Mouse (Mus musculus): ENCODE measurements around the gene 4930453N24Rik.

The 4930453N24Rik gene

DNA sequence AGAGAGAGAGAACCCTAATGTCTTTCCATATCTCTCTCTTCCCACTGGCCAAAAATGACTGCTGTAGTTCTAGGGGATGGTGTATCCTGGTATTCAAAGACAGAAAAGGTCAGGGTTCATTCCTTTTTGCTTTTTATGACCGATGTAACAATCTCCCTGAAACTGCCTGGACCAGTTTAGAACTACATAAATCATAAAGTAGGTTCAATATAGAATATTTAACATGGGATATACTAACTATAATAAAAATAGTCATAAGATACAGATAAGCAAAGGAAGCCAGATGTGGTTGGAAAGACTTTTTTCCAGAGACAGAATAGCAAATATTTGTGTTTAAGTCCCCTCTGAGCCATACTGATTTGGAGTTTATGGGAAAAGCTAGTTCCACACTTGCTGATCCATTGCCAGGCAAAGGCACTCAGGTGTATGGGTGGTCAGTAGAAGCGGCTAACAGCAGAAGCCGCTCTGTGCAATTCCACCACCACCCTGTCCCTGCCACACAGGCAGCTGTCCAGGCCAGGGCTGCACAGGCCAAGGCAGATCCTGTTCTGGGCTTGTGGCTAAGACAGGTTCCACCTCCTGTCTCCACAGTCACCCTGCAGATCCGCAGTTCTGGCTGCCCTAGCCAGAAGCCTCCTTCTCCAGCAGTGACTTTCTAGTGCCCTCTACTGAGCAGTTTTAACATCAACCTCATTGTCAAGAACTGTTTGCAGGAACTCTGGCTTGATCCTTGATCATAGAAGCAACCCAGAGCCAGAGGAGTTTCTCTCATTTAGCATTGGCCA is 47.5 kb downstream of the 4930453N24Rik start:
- DNase-seq (ENCODE audit: low spot score in 2 of 2) = peak; percentile 57 to 72

DNA sequence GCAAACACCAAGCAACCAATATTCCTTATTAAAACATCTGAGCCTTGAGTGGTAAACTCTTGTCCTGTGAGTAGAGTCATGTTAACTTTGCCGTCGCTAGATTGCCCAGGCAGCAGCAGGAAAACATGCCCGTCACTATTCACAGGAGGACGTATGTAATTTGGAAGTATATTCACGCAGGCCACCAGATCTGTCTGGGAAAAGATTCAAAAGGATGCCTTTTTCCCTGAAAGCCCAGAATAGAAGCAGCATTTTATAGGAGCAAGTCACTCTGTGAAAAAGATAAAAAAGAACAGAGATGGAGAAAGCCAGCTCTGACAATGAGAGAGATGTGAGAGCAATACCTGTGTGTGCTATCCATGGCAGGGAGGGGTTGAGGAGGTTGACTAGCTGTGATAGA is 49.4 kb downstream of the 4930453N24Rik start:
- peak; percentile 6 to 10 for DNase-seq (ENCODE audit: low spot score in 2 of 2)

DNA sequence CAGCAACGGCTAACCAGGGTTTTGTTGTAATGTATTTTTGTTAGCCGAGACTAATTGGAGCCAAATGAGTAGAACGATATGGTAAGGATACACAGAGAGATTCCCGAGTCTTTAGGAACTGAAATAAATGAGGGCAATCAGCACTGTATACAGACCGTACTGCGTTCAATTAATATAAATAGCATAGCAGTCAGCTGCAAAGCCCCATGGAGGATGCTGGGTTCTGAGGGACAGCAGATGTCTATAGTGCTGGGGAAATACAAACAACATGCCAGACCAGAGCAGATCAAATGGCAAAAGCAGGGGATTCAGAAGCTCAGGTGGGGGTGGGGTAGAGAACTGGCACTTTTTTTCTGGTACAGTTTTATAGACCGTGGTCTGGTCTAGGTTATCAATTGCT is 51.9 kb downstream of the 4930453N24Rik start:
- no peak for DNase-seq (ENCODE audit: low spot score in 2 of 2)

DNA sequence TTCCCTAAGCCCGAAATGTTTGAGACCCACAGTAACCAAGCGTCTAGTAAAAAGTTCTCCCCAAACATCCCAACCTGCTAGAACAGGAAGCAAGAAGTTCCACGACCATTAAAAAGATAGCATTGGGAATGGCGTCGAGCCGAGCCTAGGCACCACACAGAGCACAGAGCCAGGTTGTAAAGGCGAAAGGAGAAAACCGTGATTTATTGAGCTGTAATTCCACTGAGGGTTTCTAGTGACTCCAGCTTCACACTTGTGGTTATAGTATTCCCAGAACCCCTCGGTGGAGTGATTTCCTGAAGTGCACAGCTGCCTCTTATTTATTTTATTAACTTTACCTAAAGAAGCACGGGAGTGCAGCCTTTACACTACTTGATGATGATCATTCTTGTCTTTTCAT is 53.1 kb downstream of the 4930453N24Rik start:
- no peak for DNase-seq (ENCODE audit: low spot score in 2 of 2)

DNA sequence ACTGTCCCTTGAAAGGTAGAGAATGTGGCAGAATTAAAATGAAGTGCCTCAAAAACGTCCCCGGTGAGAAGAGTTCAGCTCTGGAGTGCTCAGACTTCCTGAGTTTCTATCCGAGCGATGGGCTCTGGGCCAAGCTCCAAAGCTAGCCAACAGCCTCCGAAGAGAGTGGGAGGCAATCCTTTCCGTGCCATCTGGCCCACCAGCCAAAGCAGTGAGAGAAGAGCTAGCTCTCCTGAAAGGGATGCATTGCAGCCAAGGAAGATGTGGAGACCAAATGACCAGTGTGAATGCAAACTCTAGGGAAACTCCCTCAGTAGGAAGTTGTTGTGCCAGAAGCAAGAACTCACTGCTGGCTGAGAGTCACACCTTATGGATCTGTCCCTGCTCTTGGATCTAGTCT is 59.1 kb downstream of the 4930453N24Rik start:
- peak; percentile 76 to 80 for DNase-seq (ENCODE audit: low spot score in 2 of 2)

Measured in right cerebral cortex, adult 2 months (tissue).